Mouse (Mus musculus) limb, embryonic 14.5 days (tissue): ENCODE data around the gene Dennd1a. TPM values are rescaled to one million over a fixed set of nuclear protein-coding genes. Genes with fewer than 3 reads are reported as not detected.

Source experiments
- ATAC-seq: fragments of 200-750 bp; cut with Nextera tagmentation; 2 replicates; pipeline ENCODE4 v1.8.0; 2017; ENCODE audit warnings: low read depth, moderate number of reproducible peaks, moderate TSS enrichment; ENCODE audit not compliant: low FRiP score
- DNase-seq: peaks from one replicate; pipeline ENCODE4 v3.0.0-alpha.2; 2015; ENCODE audit warnings: low spot score
- H3K27ac ChIP-seq: fragments of 300-500 bp; sonication (generic); replicated peaks from 2 replicates; pipeline ENCODE4 v1.5.1; 2014; ENCODE audit warnings: low read depth, mild to moderate bottlenecking, low read length, moderate library complexity, mixed read lengths
- H3K27me3 ChIP-seq: fragments of 300-500 bp; sonication (generic); 2 replicates; pipeline ENCODE4 v1.6.1; 2014; ENCODE audit warnings: low read length, mixed read lengths; ENCODE audit not compliant: control insufficient read depth, insufficient read depth
- H3K36me3 ChIP-seq: fragments of 300-500 bp; sonication (generic); 2 replicates; pipeline ENCODE4 v1.6.1; 2014; ENCODE audit warnings: mild to moderate bottlenecking, low read length, moderate library complexity, mixed read lengths; ENCODE audit not compliant: control insufficient read depth, insufficient read depth
- H3K4me1 ChIP-seq: fragments of 300-500 bp; sonication (generic); 2 replicates; pipeline ENCODE4 v1.6.1; 2014; ENCODE audit warnings: antibody characterized with exemption, low read length, mixed read lengths; ENCODE audit not compliant: control insufficient read depth, insufficient read depth
- H3K4me2 ChIP-seq: fragments of 300-500 bp; sonication (generic); replicated peaks from 2 replicates; pipeline ENCODE4 v1.6.1; 2014; ENCODE audit warnings: low read depth, mild to moderate bottlenecking, low read length, moderate library complexity; ENCODE audit not compliant: severe bottlenecking
- H3K4me3 ChIP-seq: fragments of 300-500 bp; sonication (generic); replicated peaks from 2 replicates; pipeline ENCODE4 v1.5.1; 2014; ENCODE audit warnings: low read length
- H3K9ac ChIP-seq: fragments of 300-500 bp; sonication (generic); 2 replicates; pipeline ENCODE4 v1.6.1; 2014; ENCODE audit warnings: mild to moderate bottlenecking, low read depth, low read length, moderate library complexity; ENCODE audit not compliant: severe bottlenecking
- H3K9me3 ChIP-seq: fragments of 300-500 bp; sonication (generic); 2 replicates; pipeline ENCODE4 v1.6.1; 2016; ENCODE audit warnings: low read length; ENCODE audit not compliant: control insufficient read depth
- POLR2A ChIP-seq: fragments of 200-500 bp; IDR thresholded peaks from 2 replicates; pipeline ENCODE4 v1.8.0; 2012; ENCODE audit warnings: inconsistent platforms, mild to moderate bottlenecking, moderate library complexity, borderline replicate concordance; ENCODE audit not compliant: insufficient read depth, insufficient read length; ENCODE audit errors: extremely low read depth
- WGBS: fragments of 180-500 bp; shearing (Covaris S2); extraction: QIAGEN DNeasy Blood & Tissue Kit; methylation state at CpG from one replicate; pipeline ENCODE4 v1.1.7; 2014; 5-methylcytosine and 5-hydroxymethylcytosine counted together
- polyA plus RNA-seq, 2 experiments: library from polyadenylated mRNA; depleted of rRNA in 1 of 2; stranded (reverse) in 1 of 2; unstranded in 1 of 2; fragments of >200 nt; fragmentation: Nextera tagmentation in 1 of 2; extraction: Ambion mirVana in 1 of 2; gene quantifications; 2 replicates each; pipeline versions ENCODE4 v1.2.1 to v1.2.3; 2012 to 2014

Gene Dennd1a
- polyA plus RNA-seq (2012; rRNA removed) (22.9 and 30.9 TPM in 2 replicates), polyA plus RNA-seq (2014; fragmentation: Nextera tagmentation; extraction: Ambion mirVana) (11.8 and 12.9 TPM in 2 replicates)

DNA sequence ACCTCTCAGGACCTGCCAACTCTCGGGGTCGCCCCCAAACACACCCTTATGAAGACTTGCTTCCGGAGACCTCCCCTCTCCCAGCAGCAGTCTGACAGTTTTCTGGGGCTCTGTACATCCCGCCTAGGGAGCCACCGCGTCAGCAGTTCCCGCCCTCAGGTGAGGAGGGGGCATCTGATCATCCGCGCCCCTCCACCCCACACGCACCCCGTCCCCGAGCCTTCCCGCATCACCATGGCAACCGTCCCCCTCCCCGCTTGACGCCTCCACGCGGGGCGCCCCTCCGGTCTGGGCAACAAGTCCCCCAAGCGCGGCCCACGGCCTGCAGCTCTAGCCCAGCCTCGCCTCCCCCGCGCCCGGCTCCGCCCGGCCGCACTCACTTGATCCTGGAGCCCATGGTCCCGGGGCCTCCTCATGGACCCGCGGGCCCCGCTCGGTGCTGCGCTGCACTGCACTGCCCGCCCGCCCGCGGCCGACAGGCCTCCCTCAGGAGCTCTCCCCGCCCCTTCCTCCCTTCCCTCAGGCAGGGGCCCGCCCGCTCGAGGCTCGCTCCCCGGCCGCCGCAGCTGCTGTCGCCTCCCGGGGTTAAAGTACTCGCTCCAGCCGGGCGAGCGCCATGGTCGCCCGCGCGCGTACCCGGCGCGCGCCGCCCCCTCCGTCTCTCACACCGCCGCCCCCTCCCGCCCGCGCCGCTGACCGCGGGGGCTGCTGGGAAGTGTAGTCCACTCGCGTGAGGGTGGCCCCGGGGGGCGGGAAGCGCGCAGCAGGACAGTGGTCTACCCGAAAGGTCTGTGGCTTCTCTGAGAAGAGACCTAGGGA, at the start of gene Dennd1a:
Gene Dennd1a (minus strand): TSS at position 658 of the 819 bp plus-strand sequence.
- H3K4me1 ChIP-seq: 0 out of 2 replicates have a peak, but pooled peaks cover 12% of the 10 kb centered on the region
- peak within 1 kb of the TSS; percentile 65 for H3K4me2 ChIP-seq
- peak within 1 kb of the TSS; percentile 93 for H3K9ac ChIP-seq
- under 1% methylated on average over 38 of the region's 81 CpGs for WGBS
- no peaks in the 10 kb centered on the region for H3K27me3 ChIP-seq
- peak within 1 kb of the TSS; percentile 82 for H3K4me3 ChIP-seq
- peak within 1 kb of the TSS; percentile 86 for H3K27ac ChIP-seq
- ATAC-seq: peak; percentile 94
- peak; percentile 88 for DNase-seq
- no peaks in the 10 kb centered on the region for H3K9me3 ChIP-seq
- TF ChIP-seq POLR2A: no peak
- H3K36me3 ChIP-seq: no peaks in the 10 kb centered on the region

GRCm38 (mm10) chr2:38336606-38337005, 49.4 kb upstream of the Dennd1a start:
- no peak for ATAC-seq
- no peak overlapping the region for H3K27ac ChIP-seq

GRCm38 (mm10) chr2:38333586-38334119, 46.5 kb upstream of the Dennd1a start:
- no peak overlapping the region for H3K27ac ChIP-seq
- peaks cover 5% of the 10 kb centered on the region; the same call in 1 of the 2 replicates for H3K4me1 ChIP-seq
- no peak for TF ChIP-seq POLR2A
- 17% methylated on average over 7 of the region's 7 CpGs for WGBS
- H3K9me3 ChIP-seq: no peaks in the 10 kb centered on the region
- no peaks in the 10 kb centered on the region for H3K36me3 ChIP-seq
- H3K4me3 ChIP-seq: no peak overlapping the region
- H3K9ac ChIP-seq: no peak overlapping the region
- ATAC-seq (no peak), DNase-seq (no peak)
- H3K4me2 ChIP-seq: no peak overlapping the region
- H3K27me3 ChIP-seq: peaks cover 38% of the 10 kb centered on the region

More at GRCm38 (mm10) chr2:38336606-38337005, 49.4 kb upstream of the Dennd1a start:
- Histone ChIP-seq H3K36me3 (no peaks in the 10 kb centered on the region), H3K4me3 (no peak overlapping the region), H3K27me3 (peaks cover 65% of the 10 kb centered on the region), H3K9me3 (no peaks in the 10 kb centered on the region), H3K9ac (no peak overlapping the region), H3K4me2 (peak overlapping the region; percentile 39), H3K4me1 (peaks cover 10% of the 10 kb centered on the region)
- TF ChIP-seq POLR2A: no peak
- no peak for DNase-seq
- WGBS: 6% methylated on average over 17 of the region's 17 CpGs

DNA sequence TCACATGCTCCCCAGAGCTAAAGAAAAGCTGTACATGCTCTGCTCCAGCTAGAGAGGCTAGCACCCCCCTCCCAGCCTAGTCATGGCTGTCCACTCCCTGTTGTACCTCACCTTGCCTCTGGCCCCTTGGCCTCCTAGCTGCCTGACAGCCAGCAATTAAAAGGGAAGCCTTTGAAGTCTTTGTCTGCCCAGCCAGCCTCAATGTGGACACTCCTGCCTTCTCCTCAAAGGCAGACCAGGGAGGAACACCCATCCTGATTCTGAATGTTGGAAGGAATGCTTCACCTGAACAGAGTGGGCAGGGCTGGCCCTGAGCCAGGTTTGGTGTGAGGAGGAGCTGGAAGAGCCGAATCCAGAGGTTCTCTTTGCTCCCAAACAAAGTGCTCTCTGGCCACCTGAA, 39.5 kb upstream of the Dennd1a start:
- no peaks in the 10 kb centered on the region for H3K27me3 ChIP-seq
- no peak for TF ChIP-seq POLR2A
- DNase-seq (no peak), ATAC-seq (no peak)
- no peak overlapping the region for H3K4me2 ChIP-seq
- H3K4me1 ChIP-seq: no peaks in the 10 kb centered on the region
- WGBS: 69% methylated on average over 1 of the region's 1 CpGs
- H3K9ac ChIP-seq: no peak overlapping the region
- H3K9me3 ChIP-seq: no peaks in the 10 kb centered on the region
- no peak overlapping the region for H3K27ac ChIP-seq
- H3K4me3 ChIP-seq: no peak overlapping the region
- no peaks in the 10 kb centered on the region for H3K36me3 ChIP-seq

DNA sequence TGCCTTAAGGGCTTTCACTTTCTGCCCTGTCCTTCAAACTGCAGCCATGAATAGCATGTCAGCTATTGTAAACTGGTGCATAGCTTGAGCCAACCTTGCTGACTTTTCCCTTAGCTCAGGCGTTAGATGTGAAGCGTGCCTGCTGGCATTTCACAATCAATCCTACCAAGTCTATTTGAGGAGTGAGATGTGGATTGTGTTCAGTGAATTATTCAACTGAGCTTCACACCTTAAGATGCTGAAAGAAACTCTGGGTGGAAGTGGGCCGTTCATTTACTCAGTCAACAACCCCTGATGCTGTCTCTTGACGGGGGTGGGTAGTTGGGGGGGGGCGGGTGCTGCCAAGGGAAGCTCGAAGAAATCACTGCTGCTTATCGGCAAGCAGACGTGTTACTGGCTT, 36.2 kb upstream of the Dennd1a start:
- H3K27ac ChIP-seq: no peak overlapping the region
- ATAC-seq (no peak), DNase-seq (no peak)
- no peak overlapping the region for H3K4me2 ChIP-seq
- H3K36me3 ChIP-seq: no peaks in the 10 kb centered on the region
- H3K4me3 ChIP-seq: no peak overlapping the region
- H3K9ac ChIP-seq: no peak overlapping the region
- H3K9me3 ChIP-seq: no peaks in the 10 kb centered on the region
- TF ChIP-seq POLR2A: no peak
- no peaks in the 10 kb centered on the region for H3K4me1 ChIP-seq
- no peaks in the 10 kb centered on the region for H3K27me3 ChIP-seq
- WGBS: 56% methylated on average over 8 of the region's 8 CpGs
